In genomic region chr4:65195971-65196370, GRCm38 (mm10) we compare ENCODE assay signal across 16 mouse cellular contexts.
"Had no signal": no experiment of that assay in that cellular context is flagged by ENCODE, and none has a peak within 500 bp of the region (broad histone marks: within the 10 kb centered on the region; RNA-seq: fewer than 3 reads in every experiment).

No protein-coding gene starts in this region.

- H3K27ac ChIP-seq: kidney, embryonic 15.5 days; left cerebral cortex, adult 2 months; liver, embryonic 13.5 days; midbrain, embryonic 12.5 days; neural tube, embryonic 13.5 days had no signal

- H3K36me3 ChIP-seq: kidney, embryonic 15.5 days; liver, embryonic 13.5 days; midbrain, embryonic 12.5 days; neural tube, embryonic 13.5 days had no signal

- H3K4me1 ChIP-seq: kidney, embryonic 15.5 days; liver, embryonic 13.5 days; midbrain, embryonic 12.5 days; neural tube, embryonic 13.5 days had no signal

- H3K4me2 ChIP-seq: kidney, embryonic 15.5 days; liver, embryonic 13.5 days; midbrain, embryonic 12.5 days; neural tube, embryonic 13.5 days had no signal

- H3K9ac ChIP-seq: kidney, embryonic 15.5 days; liver, embryonic 13.5 days; midbrain, embryonic 12.5 days; neural tube, embryonic 13.5 days had no signal

- H3K9me3 ChIP-seq: kidney, embryonic 15.5 days; liver, embryonic 13.5 days; midbrain, embryonic 12.5 days; neural tube, embryonic 13.5 days had no signal

- DNase-seq: kidney, postnatal 10 days; kidney, postnatal 36 days; layer of hippocampus, postnatal 36 days; liver, embryonic 13.5 days; lung, adult 2 months; lung, postnatal 14 days; lung, postnatal 4 days; thymus, adult 2 months; thymus, postnatal 14 days; thymus, postnatal 4 days had no signal

- H3K27me3 ChIP-seq: kidney, embryonic 15.5 days; liver, embryonic 13.5 days; midbrain, embryonic 12.5 days; neural tube, embryonic 13.5 days had no signal

- H3K4me3 ChIP-seq: kidney, embryonic 15.5 days; left cerebral cortex, adult 2 months; liver, embryonic 13.5 days; midbrain, embryonic 12.5 days; myocyte; neural tube, embryonic 13.5 days had no signal

- ATAC-seq: midbrain, embryonic 16.5 days had no signal
